Mouse (Mus musculus): ENCODE measurements around the gene Zscan26.
A peak's percentile ranks its signal among the peaks of the same experiment; 100 is the strongest.

Zscan26 gene

GRCm38 (mm10) chr13:21423301-21423700 is 30.2 kb downstream of the Zscan26 start:
- no peak for DNase-seq

DNA sequence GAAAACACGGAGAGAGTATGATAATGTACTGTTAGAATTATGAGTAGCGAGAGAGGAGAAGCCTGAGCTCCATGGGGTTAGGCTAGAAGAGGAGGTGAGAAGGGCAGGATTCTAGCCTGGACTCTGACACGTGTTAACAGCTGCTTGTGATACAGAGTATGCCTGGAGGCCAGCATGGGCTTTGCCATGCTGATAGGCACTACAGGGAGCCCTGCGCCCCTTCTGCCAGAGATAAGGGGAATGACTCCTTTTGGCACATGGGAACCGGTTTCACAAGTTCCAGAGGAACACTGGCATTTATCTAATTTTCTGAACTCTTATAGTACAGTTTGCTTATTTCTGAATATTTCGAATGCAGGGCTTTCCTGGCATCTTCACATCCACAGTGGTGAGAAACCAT is 34.7 kb downstream of the Zscan26 start:
- no peak for DNase-seq

- no peak for DNase-seq
Measured at GRCm38 (mm10) chr13:21417298-21418010, 36.1 kb downstream of the Zscan26 start.

DNA sequence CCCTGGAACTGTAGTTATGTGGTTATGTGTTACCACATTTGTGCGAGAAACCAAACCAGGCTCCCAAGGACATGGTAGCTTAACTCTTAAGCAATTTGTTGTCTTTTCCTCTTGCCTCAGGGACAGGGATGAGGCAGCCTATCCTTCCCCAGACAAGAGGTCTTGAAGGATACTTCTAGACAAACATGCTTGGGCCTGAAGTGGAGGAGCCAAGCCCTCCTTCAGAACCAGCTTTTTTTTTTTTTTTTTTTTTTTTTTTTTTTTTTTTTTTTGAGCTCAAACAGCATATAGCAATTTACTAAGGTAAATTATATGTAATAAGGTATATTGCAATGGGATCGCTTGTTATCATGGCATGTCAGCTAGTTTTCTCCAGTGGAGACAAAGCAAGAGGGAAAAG is 37.8 kb downstream of the Zscan26 start:
- no peak for DNase-seq

- no peak for DNase-seq
Measured at GRCm38 (mm10) chr13:21415266-21415665, 38.3 kb downstream of the Zscan26 start.

- DNase-seq, result no peak
Measured at GRCm38 (mm10) chr13:21414231-21415212, 39.0 kb downstream of the Zscan26 start.

- DNase-seq, result peak; percentile 8 to 9
Measured at GRCm38 (mm10) chr13:21408805-21409459, 44.6 kb downstream of the Zscan26 start.

GRCm38 (mm10) chr13:21407969-21408804 is 45.3 kb downstream of the Zscan26 start:
- DNase-seq, result peak; percentile 86 to 87

DNA sequence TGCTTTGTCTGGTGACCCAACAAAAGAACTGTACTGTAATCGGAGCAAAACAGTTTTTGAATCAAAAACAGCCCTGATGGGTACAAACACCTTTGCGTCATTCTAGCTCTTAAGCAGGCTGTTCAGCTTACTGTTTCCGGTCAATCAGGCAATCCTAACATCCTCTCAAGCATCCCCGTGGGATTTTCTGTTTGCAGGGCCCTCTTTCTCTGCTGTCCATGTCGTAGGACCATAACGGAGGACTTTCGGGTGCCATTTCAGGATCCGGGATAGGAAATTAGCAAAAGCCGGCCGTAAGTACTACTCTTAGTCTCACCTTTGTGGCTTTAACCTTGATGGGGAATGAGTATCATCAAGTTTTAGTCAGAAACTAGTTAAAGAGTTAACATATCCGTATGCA is 46.2 kb downstream of the Zscan26 start:
- DNase-seq, result no peak

DNA sequence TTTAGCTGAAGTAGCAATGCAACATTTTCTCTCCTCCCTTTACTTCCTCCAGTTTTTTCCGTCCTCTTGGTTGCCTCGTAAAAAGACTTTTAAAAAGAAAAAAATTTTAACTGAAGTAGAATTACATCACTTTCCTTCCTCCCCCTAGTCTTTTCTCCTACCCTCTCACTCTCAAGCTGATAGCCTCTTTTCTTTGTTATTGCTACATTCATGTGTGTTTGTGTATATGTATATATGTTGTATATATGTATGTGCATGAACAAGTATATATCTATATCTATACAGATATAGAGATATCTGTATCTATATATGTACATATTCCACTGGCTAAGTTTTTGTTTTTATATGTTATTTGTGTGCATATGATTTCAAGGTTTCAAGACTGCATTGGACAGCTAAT is 50.7 kb downstream of the Zscan26 start:
- no peak for DNase-seq

- DNase-seq, result peak; percentile 91 to 92
Measured at GRCm38 (mm10) chr13:21402287-21402846, 51.2 kb downstream of the Zscan26 start, which contains the start of gene Zkscan3. Gene Zkscan3 (minus strand): TSS chr13:21402755.

GRCm38 (mm10) chr13:21401636-21402286 is 51.8 kb downstream of the Zscan26 start:
- no peak for DNase-seq

DNA sequence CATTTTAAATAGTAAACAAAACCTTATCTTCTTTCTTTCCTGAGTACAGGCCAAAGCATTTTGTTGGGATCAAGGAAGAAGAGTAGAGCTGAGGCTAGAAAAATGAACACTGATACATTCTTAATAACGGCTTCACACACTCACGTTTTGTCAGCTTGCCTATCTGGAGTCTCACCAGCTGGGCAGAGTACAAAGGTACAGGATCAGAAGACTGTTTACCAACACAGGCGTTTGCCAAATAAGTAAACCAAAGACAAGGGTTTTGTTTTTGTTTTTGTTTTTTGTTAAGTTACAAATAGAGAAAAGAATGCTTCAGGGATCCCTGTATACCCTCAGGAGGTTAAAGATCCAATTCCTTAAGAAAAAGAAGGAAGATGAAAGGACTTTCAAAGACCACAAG is 52.4 kb downstream of the Zscan26 start:
- no peak for DNase-seq

GRCm38 (mm10) chr13:21397486-21397885 is 56.0 kb downstream of the Zscan26 start:
- DNase-seq, result no peak

- peak; percentile 27 to 33 for DNase-seq
Measured at GRCm38 (mm10) chr13:21396048-21396447, 57.5 kb downstream of the Zscan26 start.

DNA sequence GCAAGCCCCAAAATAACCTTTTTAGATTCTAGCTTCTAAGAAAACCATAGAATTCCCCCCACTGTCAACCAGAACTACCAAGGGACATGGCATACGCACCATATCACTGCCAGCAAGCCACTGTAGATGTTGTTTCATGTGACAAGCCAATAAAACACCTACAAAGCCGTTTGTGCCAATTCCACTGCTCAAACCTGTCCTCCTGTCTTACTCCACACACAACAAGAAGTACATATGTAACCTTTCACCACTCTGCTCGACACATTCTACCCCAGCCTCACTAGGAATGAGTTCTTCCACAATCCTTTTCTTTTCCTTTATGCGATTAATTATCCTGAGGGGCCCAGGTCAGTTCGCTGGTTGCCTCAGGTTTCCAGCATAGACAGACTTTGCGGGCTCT is 57.9 kb downstream of the Zscan26 start:
- DNase-seq, result no peak

DNA sequence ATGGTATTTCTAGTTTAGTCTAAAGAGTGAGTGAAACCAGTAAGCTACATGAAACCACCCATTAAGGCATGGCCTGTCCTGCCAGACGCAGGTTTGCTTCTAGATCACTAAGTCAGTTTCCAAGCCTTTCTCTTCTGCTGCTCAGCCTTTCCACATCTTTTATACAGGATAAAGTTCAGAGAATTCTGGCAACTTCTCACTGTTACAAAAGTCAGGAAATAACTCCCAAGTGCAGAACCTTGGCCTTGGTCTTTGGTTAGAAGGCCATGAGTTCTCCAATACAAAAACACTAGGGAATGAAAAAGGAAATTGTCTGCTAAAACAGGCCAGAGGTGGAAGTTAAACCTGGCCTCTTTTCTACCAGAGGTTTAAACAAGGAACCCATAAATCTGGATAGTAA is 58.3 kb downstream of the Zscan26 start:
- DNase-seq, result no peak

All from cerebellum, postnatal 14 days (tissue).